Mouse (Mus musculus): Measurements from ENCODE around the gene Nfe2l2.

DNA sequence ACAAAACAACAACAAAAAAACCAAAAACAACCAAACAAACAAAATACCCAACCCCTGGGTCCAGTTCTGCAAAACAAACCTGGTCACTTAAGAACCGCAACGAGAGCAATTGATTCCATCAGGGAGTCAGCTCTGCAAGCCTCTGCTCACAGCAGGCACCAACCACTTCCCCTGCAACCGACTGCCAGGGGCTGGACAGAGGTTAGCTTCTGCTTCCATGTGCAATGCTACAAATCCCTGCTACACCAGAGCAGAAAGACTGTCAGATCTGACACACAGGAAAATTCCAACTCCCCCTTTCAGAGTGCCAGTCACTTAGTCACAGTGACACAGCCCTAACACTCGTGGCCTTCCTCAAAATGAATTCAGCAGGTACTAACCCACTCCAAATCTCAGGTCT, 6.4 kb downstream of the Nfe2l2 start:
- TF ChIP-seq CTCF (IDR thresholded peaks at IDR 0.05; ENCODE audit: control insufficient read depth, insufficient read depth, insufficient read length) (no peak), USF1 (IDR thresholded peaks at IDR 0.05; ENCODE audit: low read depth) (no peak), CEBPB (IDR thresholded peaks at IDR 0.05; ENCODE audit: low read depth) (no peak), MYOG (IDR thresholded peaks at IDR 0.05; ENCODE audit: control insufficient read depth, extremely low read depth, insufficient read length) (no peak), MAX (IDR thresholded peaks at IDR 0.05) (no peak)
